Mouse (Mus musculus) fat pad, adult 2 months (tissue): ENCODE measurements around the gene Jtb.
"Not testable (repeated sequence)": the region's sequence is repeated elsewhere in the genome, so short reads cannot be mapped to it uniquely, and the experiment has no call there.

Source experiments
- DNase-seq: peaks from one replicate; pipeline ENCODE4 v3.0.0-alpha.2; 2011; ENCODE audit warnings: low read depth, low spot score; ENCODE audit errors: extremely low read depth

The Jtb gene

GRCm38 (mm10) chr3:90222941-90223340, 8.5 kb upstream of the Jtb start:
- DNase-seq: no peak

- no peak for DNase-seq
Measured at GRCm38 (mm10) chr3:90224331-90224730, 7.1 kb upstream of the Jtb start.

GRCm38 (mm10) chr3:90231075-90231474, 322 bp upstream of the Jtb start:
- DNase-seq: no peak

GRCm38 (mm10) chr3:90241251-90241650, 9.9 kb downstream of the Jtb start:
- no peak for DNase-seq

- no peak for DNase-seq
Measured at GRCm38 (mm10) chr3:90241669-90242358, 10.4 kb downstream of the Jtb start.

- no peak for DNase-seq
Measured at GRCm38 (mm10) chr3:90242984-90243775, 11.8 kb downstream of the Jtb start, which contains the start of gene Creb3l4. TSS of gene Creb3l4 (minus strand) at chr3:90243512.

GRCm38 (mm10) chr3:90245406-90245805, 14.0 kb downstream of the Jtb start:
- DNase-seq: no peak

GRCm38 (mm10) chr3:90247630-90247959, 16.2 kb downstream of the Jtb start:
- DNase-seq: peak; percentile 50

- no peak for DNase-seq
Measured at GRCm38 (mm10) chr3:90247960-90248745, 16.8 kb downstream of the Jtb start, which contains the start of gene Slc39a1. TSS of gene Slc39a1 (plus strand) at chr3:90248172.

- no peak for DNase-seq
Measured at GRCm38 (mm10) chr3:90248746-90249100, 17.3 kb downstream of the Jtb start.

- peak; percentile 57 for DNase-seq
Measured at GRCm38 (mm10) chr3:90250791-90251190, 19.4 kb downstream of the Jtb start.

- not testable (repeated sequence) for DNase-seq
Measured at GRCm38 (mm10) chr3:90251731-90252226, 20.4 kb downstream of the Jtb start.

- DNase-seq: not testable (repeated sequence)
Measured at GRCm38 (mm10) chr3:90252659-90253058, 21.3 kb downstream of the Jtb start.

- DNase-seq: not testable (repeated sequence)
Measured at GRCm38 (mm10) chr3:90253174-90253573, 21.8 kb downstream of the Jtb start.

GRCm38 (mm10) chr3:90253653-90254418, 22.4 kb downstream of the Jtb start, which contains the start of gene Crtc2:
TSS of gene Crtc2 (plus strand) at chr3:90254163.
- DNase-seq: peak; percentile 83

- no peak for DNase-seq
Measured at GRCm38 (mm10) chr3:90254419-90255193, 23.2 kb downstream of the Jtb start.

- no peak for DNase-seq
Measured at GRCm38 (mm10) chr3:90255194-90255565, 23.8 kb downstream of the Jtb start.

GRCm38 (mm10) chr3:90255784-90256353, 24.5 kb downstream of the Jtb start:
- no peak for DNase-seq

GRCm38 (mm10) chr3:90256731-90257530, 25.5 kb downstream of the Jtb start:
- DNase-seq: no peak
